Mouse (Mus musculus) stomach, postnatal 0 days (tissue): ENCODE results near the gene Wdr90. TPM values are rescaled to one million over a fixed set of nuclear protein-coding genes. Genes with fewer than 3 reads are reported as not detected.
"Not testable (repeated sequence)": the region's sequence is repeated elsewhere in the genome, so short reads cannot be mapped to it uniquely, and the experiment has no call there.

Experiments used
- ATAC-seq: fragments of 200-750 bp; cut with Nextera tagmentation; 2 replicates; pipeline ENCODE4 v1.8.0; 2017; ENCODE audit not compliant: low FRiP score, low TSS enrichment
- DNase-seq: peaks from one replicate; pipeline ENCODE4 v3.0.0-alpha.2; 2016; ENCODE audit warnings: low spot score
- H3K27ac ChIP-seq: fragments of 300-500 bp; sonication (generic); replicated peaks from 2 replicates; pipeline ENCODE4 v1.5.1; 2014; ENCODE audit warnings: mild to moderate bottlenecking, control low read depth
- H3K27me3 ChIP-seq: fragments of 300-500 bp; sonication (generic); 2 replicates; pipeline ENCODE4 v1.6.1; 2014; ENCODE audit warnings: low read length; ENCODE audit not compliant: control insufficient read depth, insufficient read depth
- H3K36me3 ChIP-seq: fragments of 300-500 bp; sonication (generic); 2 replicates; pipeline ENCODE4 v1.6.1; 2014; ENCODE audit warnings: low read length, mixed read lengths; ENCODE audit not compliant: control insufficient read depth, insufficient read depth
- H3K4me1 ChIP-seq: fragments of 300-500 bp; sonication (generic); replicated peaks from 2 replicates; pipeline ENCODE4 v1.6.1; 2014; ENCODE audit warnings: antibody characterized with exemption; ENCODE audit not compliant: control insufficient read depth, insufficient read depth
- H3K4me2 ChIP-seq: fragments of 300-500 bp; sonication (generic); replicated peaks from 2 replicates; pipeline ENCODE4 v1.6.1; 2014; ENCODE audit warnings: low read depth, mild to moderate bottlenecking, control low read depth, moderate library complexity
- H3K4me3 ChIP-seq: fragments of 300-500 bp; sonication (generic); 2 replicates; pipeline ENCODE4 v1.5.1; 2014; ENCODE audit warnings: low read depth, low read length, control low read depth
- H3K9ac ChIP-seq: fragments of 300-500 bp; sonication (generic); 2 replicates; pipeline ENCODE4 v1.6.1; 2014; ENCODE audit warnings: mild to moderate bottlenecking, low read length, control low read depth, mixed read lengths
- H3K9me3 ChIP-seq: fragments of 300-500 bp; sonication (generic); 2 replicates; pipeline ENCODE4 v1.6.1; 2016; ENCODE audit warnings: low read length; ENCODE audit not compliant: control insufficient read depth
- CTCF ChIP-seq: IDR thresholded peaks from 2 replicates; pipeline ENCODE4 v1.5.1; 2016; ENCODE audit warnings: antibody characterized with exemption, low read depth, mild to moderate bottlenecking, moderate library complexity
- EP300 ChIP-seq: optimal IDR thresholded peaks from 2 replicates; pipeline ENCODE3; 2016; ENCODE audit warnings: antibody characterized with exemption
- WGBS: fragments of 180-500 bp; shearing (Covaris S2); extraction: QIAGEN DNeasy Blood & Tissue Kit; methylation state at CpG from one replicate; pipeline ENCODE4 v1.1.7; 2014; 5-methylcytosine and 5-hydroxymethylcytosine counted together
- polyA plus RNA-seq: library from polyadenylated mRNA; unstranded; fragments of >200 nt; fragmentation: Nextera tagmentation; extraction: Ambion mirVana; gene quantifications from 2 replicates; pipeline ENCODE4 v1.2.1, GENCODE M21; 2015

Gene Wdr90
- polyA plus RNA-seq, 1 experiment from 2014 or later: 4.2 TPM

DNA sequence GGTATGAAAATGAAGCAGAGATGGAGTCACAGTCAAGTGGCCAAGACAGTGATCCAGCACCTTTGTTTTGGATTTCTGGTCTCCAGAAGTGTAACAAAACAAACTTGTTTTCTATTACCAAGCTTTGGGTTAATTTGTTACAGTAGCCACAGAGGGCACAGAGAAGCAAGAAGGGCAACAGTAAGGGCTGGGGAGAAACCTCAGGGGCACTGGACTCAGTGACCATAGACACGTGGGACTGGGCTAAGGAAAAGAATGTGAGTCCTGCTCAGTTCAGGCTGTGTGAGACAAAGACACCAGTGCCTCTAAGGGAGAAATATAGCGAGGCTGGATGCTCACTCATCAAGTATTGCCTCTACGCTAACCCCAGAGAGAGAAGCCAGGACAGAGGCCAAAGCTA lies 11.4 kb upstream of the Wdr90 start:
- Histone ChIP-seq H3K9me3 (no peaks in the 10 kb centered on the region), H3K27ac (no peak overlapping the region), H3K36me3 (no peaks in the 10 kb centered on the region), H3K4me2 (no peak overlapping the region), H3K4me3 (no peak overlapping the region), H3K4me1 (peaks cover 12% of the 10 kb centered on the region), H3K9ac (no peak overlapping the region), H3K27me3 (no peaks in the 10 kb centered on the region)
- DNase-seq: no peak
- WGBS: 87% methylated on average over 3 of the region's 3 CpGs
- no peak for ATAC-seq
- no peak for TF ChIP-seq CTCF
- no peak for TF ChIP-seq EP300

DNA sequence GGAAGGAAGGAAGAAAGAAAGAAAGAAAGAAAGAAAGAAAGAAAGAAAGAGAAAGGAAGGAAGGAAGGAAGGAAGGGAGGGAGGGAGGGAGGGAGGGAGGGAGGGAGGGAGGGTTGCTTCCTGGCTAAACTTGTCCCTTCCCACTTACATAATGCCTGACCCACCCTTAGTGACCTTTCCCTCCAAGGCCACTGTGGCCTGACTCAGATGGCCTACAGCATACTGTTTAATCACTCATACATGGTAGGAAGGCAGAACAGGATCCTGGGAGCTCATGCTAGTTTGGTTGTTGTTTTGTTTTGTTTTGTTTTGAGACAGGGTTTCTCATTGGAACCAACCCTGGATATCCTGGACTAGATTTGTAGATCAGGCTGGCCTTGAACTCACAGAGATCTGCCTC lies 10.3 kb upstream of the Wdr90 start:
- H3K4me2 ChIP-seq, DNase-seq, ATAC-seq, H3K9me3 ChIP-seq, H3K4me3 ChIP-seq, H3K9ac ChIP-seq, H3K27ac ChIP-seq, H3K27me3 ChIP-seq, H3K36me3 ChIP-seq: not testable (repeated sequence)
- H3K4me1 ChIP-seq: peaks cover 13% of the 10 kb centered on the region

DNA sequence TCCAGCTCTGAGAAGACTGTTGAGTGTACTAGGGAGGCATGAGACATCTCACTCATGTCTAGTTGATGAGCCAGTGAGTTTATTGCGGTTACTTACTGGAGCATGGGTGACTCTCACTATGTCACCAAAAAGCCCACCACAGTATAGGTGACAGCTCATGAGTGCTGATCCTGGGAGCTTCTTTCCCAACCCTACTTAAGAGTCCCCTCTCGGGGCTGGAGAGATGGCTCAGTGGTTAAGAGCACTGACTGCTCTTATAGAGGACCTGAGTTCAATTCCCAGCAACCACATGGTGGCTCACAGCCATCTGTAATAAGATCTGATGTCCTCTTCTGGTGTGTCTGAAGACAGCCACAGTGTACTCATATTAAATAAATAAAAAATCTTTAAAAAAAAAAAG lies 8.7 kb upstream of the Wdr90 start:
- 89% methylated on average over 2 of the region's 2 CpGs for WGBS
- DNase-seq: no peak
- TF ChIP-seq CTCF (no peak), EP300 (no peak)

DNA sequence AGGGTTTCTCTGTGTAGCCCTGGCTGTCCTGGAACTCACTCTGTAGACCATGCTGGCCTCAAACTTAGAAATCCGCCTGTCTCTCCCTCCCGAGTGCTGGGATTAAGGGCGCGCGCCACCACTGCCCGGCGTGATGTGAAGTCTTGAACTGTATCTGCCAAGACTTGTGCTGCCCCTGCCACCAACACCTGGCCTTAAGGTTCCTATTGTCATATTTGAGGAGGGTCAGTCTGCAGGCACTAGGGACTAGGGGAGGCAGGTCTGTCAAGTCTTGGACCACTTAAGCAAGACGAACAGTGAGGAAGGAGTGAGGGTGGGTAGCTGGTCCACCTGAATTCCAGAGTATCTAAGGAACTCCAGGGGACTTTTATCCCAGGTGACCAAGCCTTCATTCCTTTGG lies 8.2 kb upstream of the Wdr90 start:
- WGBS: 83% methylated on average over 8 of the region's 8 CpGs
- Histone ChIP-seq H3K27me3 (no peaks in the 10 kb centered on the region), H3K36me3 (no peaks in the 10 kb centered on the region), H3K9ac (no peak overlapping the region), H3K4me3 (no peak overlapping the region), H3K9me3 (no peaks in the 10 kb centered on the region), H3K4me2 (no peak overlapping the region), H3K27ac (no peak overlapping the region), H3K4me1 (peaks cover 10% of the 10 kb centered on the region; the same call in 1 of the 2 replicates)
- DNase-seq: no peak
- TF ChIP-seq EP300: no peak
- no peak for TF ChIP-seq CTCF
- no peak for ATAC-seq

More for the DNA sequence above, 8.7 kb upstream of the Wdr90 start:
- no peak overlapping the region for H3K4me2 ChIP-seq
- no peak overlapping the region for H3K9ac ChIP-seq
- peaks cover 10% of the 10 kb centered on the region; the same call in 1 of the 2 replicates for H3K4me1 ChIP-seq
- no peaks in the 10 kb centered on the region for H3K36me3 ChIP-seq
- no peaks in the 10 kb centered on the region for H3K9me3 ChIP-seq
- H3K4me3 ChIP-seq: no peak overlapping the region
- no peak for ATAC-seq
- H3K27ac ChIP-seq: no peak overlapping the region
- H3K27me3 ChIP-seq: no peaks in the 10 kb centered on the region

DNA sequence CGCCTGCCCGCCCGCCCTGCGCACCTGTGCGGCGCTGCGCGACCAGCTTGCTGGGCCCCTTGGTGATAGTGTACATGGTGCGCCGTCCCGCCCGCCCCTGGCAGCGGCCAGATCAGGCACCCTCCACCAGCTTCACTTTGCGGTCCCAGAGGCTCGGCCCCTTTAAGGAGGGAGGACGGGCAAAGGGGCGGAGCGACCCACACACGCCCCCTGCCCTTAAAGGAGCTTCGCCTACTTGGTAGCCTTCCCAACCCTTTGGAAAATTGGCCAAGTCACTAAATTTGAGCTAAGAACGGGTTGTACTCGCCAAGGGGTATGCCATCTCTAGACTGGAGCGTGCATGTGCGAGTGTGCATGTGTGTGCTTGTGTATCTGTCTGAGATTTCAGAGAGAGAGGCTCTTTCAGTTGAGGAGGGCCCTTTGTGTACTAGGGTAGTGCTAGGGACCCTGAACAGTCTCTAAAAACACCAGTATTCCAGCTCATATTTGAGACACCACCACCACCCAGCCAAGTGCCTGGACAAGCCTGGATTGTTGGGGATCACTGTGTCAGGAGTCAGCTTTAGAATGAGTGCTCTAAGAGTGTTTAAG lies 7.4 kb upstream of the Wdr90 start, which contains the start of gene Mcrip2:
Gene Mcrip2 (minus strand): TSS at position 164 of the 591 bp plus-strand sequence.
- Histone ChIP-seq H3K4me3 (peak within 1 kb of the TSS; percentile 74), H3K9me3 (no peaks in the 10 kb centered on the region), H3K27me3 (no peaks in the 10 kb centered on the region), H3K9ac (peak within 1 kb of the TSS; percentile 76), H3K4me1 (peaks cover 8% of the 10 kb centered on the region; the same call in 1 of the 2 replicates), H3K4me2 (peak within 1 kb of the TSS; percentile 100), H3K27ac (peak within 1 kb of the TSS; percentile 86), H3K36me3 (no peaks in the 10 kb centered on the region)
- WGBS: 0% methylated on average over 24 of the region's 24 CpGs
- DNase-seq: peak; percentile 86
- peak; percentile 61 for ATAC-seq
- peak; percentile 42 for TF ChIP-seq CTCF
- TF ChIP-seq EP300: no peak

DNA sequence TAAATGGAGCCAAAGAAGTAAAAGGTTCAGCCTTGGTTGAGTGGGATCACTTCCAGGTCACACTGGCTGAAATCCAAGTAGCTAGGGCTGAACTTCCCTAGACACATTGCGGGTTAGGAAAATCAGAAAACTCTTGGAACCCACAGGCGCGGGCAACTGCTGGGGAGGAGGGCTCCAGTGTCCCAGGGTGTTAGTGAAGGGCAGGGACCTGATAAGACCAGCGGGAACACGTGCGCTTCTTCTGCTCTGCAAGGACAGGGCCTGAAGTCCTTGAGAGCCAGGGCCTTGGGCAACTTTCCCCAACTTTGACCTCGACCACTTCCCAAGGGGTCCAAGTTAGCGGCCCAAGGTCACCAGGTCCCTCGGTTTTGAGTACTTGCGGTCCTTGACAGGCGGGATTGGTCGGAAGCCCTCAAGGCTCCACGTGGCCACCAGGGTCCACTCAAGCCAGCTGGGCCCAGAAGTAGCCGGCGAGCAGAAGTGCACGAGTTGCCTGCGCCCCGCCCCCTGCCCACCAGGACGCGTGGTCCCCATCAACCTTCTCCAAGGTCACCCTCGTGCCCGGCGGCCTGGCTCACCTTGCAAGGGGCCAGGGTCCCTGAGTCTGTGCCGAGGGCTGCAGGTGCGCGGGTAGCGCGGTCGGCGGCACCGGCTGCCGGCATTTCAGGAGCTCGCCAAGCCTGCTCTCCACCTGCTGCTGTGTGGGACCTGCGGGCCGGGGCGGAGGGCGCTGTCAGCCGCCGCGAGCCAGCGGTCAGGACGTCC lies 6.7 kb upstream of the Wdr90 start:
- peak; percentile 52 for DNase-seq
- TF ChIP-seq EP300: no peak
- no peak for TF ChIP-seq CTCF
- peaks cover 8% of the 10 kb centered on the region; the same call in 1 of the 2 replicates for H3K4me1 ChIP-seq

More for the DNA sequence above, 6.7 kb upstream of the Wdr90 start:
- Histone ChIP-seq H3K4me3 (peak overlapping the region; percentile 74), H3K4me2 (peak overlapping the region; percentile 100), H3K36me3 (no peaks in the 10 kb centered on the region), H3K27ac (peak overlapping the region; percentile 86), H3K9ac (peak overlapping the region; percentile 76), H3K9me3 (no peaks in the 10 kb centered on the region), H3K27me3 (no peaks in the 10 kb centered on the region)
- peak; percentile 22 for ATAC-seq
- WGBS: 1% methylated on average over 42 of the region's 42 CpGs
